Mouse (Mus musculus): ENCODE data around the gene Babam2. TPM values are rescaled to one million over a fixed set of nuclear protein-coding genes. Genes with fewer than 3 reads are reported as not detected.

Babam2 gene
- polyA plus RNA-seq, 1 experiment: 52.8 TPM

DNA sequence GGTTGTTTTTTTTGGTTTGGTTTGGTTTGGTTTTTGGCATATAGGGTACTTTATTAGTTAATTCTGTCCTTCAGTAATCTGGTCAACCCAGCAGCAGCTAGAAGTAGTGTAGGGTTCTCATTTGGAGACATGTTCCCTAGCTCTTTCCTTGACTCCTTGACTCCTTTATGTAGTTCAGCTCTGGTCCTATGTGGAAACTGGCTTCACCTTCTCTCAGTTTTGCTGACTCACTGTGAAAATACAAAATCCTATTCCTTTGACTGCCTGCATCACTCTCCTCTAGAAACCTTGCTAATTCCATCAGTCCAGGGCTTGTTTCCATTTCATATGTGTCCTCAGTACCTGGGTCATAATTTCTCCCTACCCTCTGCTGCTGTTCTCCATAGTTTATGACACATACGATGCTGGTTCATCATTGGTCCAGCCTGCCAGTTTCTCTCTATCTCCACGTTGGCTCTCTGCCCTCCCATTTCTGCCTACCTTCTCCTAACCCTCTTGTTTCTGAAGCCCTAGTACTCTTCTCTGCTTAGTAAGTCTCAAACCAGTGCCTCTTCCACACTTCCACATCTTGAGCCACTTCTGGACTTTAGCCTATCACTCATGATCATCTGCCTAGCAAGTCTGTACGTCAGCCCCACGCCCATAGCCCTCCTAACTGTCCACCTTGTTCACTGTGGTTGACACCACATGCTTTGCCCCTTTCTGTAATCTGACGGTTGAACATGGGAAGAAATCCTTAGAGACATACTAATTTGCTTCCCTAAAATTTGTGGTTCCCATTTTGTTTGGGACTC, 163.5 kb downstream of the Babam2 start:
- H3K27ac ChIP-seq (ENCODE audit: insufficient read depth, low read length): no peak overlapping the region
- TF ChIP-seq POLR2A (IDR thresholded peaks at IDR 0.05; ENCODE audit: extremely low read depth, insufficient read depth, low read length) (no peak), CTCF (IDR thresholded peaks at IDR 0.05; ENCODE audit: extremely low read depth, insufficient read depth, low read length) (no peak)

DNA sequence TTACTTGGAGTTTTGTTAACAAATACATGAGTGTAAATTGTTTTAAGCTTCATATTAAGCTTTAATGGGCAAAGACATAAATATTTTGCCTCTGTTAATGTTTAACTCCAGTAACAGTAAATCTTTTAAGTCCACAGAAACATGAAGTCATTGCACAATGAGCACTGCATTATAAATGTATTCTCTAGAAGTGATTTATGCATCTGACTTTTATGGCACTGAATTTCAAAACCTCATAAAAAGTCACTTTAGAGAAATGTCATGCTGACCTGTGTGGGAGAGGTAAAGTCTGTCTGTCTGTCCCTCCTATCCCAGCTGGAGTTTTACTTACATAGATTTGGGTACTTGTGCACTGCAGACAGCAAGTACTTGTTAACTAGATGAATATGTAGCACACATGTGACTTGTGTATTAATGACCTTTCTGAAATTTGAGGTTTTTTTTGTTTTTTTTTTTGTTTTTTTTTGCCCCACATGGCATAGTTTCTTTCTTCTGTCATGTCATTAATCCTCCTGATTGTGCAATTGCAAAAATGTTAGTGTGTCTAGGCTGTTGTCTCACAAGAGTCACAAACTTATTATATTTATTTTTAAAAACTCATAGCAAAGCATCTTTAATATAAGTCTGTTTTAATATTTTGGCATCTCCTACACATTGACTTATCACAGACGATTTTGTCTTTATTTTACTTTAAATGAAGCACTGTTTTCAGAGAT, 165.4 kb downstream of the Babam2 start:
- TF ChIP-seq POLR2A (IDR thresholded peaks at IDR 0.05; ENCODE audit: extremely low read depth, insufficient read depth, low read length) (no peak), CTCF (IDR thresholded peaks at IDR 0.05; ENCODE audit: extremely low read depth, insufficient read depth, low read length) (no peak)
- H3K27ac ChIP-seq (ENCODE audit: insufficient read depth, low read length): no peak overlapping the region
- no peak overlapping the region for H3K4me3 ChIP-seq (ENCODE audit: insufficient read depth, low read length)
- no peaks in the 10 kb centered on the region for H3K4me1 ChIP-seq (ENCODE audit: control insufficient read depth, insufficient read depth, low read length)

More for the DNA sequence above, 163.5 kb downstream of the Babam2 start:
- Histone ChIP-seq H3K4me3 (ENCODE audit: insufficient read depth, low read length) (no peak overlapping the region), H3K4me1 (ENCODE audit: control insufficient read depth, insufficient read depth, low read length) (no peaks in the 10 kb centered on the region)

DNA sequence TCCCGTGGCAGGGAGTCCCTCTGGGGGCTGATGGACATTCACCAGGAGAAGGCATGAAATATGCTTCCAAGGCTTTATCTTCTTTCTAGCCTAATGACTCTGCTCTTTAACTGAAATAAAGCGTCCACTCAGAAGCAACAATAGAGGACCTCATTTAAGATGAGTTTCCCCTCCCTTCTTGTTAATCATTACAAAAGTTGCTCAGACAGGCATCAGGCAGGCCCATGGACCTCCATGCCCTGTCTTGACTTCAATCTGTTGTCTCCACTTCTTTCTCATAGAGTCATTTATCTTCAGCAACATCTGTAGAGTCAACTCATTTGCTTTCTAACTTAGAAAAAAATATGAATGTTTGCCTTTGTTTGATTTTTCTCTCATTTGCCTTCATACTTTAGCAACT, 166.6 kb downstream of the Babam2 start:
- Histone ChIP-seq H3K27ac (ENCODE audit: insufficient read depth, low read length) (no peak overlapping the region), H3K4me1 (ENCODE audit: control insufficient read depth, insufficient read depth, low read length) (no peaks in the 10 kb centered on the region), H3K4me3 (ENCODE audit: insufficient read depth, low read length) (no peak overlapping the region)
- TF ChIP-seq POLR2A (IDR thresholded peaks at IDR 0.05; ENCODE audit: extremely low read depth, insufficient read depth, low read length): no peak
- no peak for TF ChIP-seq CTCF (IDR thresholded peaks at IDR 0.05; ENCODE audit: extremely low read depth, insufficient read depth, low read length)

DNA sequence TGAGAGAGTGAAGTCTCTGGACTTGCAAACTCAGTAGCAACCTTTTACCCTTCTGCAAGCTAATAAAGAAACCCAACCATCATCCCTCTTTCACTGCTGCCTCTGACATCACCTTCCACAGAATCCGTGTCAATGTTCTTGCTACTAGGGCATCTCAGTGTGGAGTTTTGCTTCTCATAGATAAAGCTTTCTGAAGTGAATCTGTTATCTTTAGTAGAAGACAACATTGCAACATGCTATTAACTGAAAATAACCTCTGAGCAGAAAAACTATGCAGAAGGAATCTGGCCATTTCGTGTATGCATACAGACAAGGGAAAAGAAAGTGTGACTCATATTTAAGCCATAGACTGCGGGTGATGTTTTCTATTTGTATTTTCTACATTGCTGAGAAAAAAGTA, 168.6 kb downstream of the Babam2 start:
- Histone ChIP-seq H3K4me1 (ENCODE audit: control insufficient read depth, insufficient read depth, low read length) (no peaks in the 10 kb centered on the region), H3K27ac (ENCODE audit: insufficient read depth, low read length) (no peak overlapping the region), H3K4me3 (ENCODE audit: insufficient read depth, low read length) (no peak overlapping the region)
- TF ChIP-seq POLR2A (IDR thresholded peaks at IDR 0.05; ENCODE audit: extremely low read depth, insufficient read depth, low read length) (no peak), CTCF (IDR thresholded peaks at IDR 0.05; ENCODE audit: extremely low read depth, insufficient read depth, low read length) (no peak)

DNA sequence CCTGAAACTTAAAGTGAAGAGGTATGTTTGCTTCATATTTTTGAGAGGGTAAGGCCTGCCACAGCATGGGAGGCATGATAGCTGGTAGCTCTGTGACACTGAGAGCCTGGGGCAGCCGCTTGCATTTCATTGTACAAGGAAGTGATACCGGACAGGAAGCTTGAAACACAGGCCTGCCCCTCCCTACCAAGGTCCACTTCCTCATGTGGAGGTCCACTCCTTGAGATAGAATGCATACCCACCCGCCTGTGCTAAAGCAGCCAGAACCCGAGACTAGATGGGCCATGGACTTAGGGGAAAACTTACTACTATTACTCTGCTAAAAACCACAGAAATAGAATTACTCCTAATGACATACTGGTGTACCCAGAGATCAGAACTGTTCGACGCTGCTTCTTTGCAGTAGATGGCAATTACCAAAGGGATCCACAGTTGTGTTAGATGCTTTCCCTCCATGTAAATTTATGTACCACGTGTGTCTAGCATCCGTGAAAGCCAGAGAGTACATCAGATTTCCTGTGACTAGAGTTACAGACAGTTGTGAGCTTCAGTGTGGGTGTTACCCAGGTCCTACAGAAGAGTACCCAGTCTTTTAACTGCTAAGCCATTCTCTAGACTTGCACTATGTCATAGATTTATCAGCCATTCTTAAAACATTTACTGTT, 173.5 kb downstream of the Babam2 start:
- no peak for TF ChIP-seq POLR2A (IDR thresholded peaks at IDR 0.05; ENCODE audit: extremely low read depth, insufficient read depth, low read length)
- TF ChIP-seq CTCF (IDR thresholded peaks at IDR 0.05; ENCODE audit: extremely low read depth, insufficient read depth, low read length): no peak
- no peak overlapping the region for H3K27ac ChIP-seq (ENCODE audit: insufficient read depth, low read length)
- H3K4me1 ChIP-seq (ENCODE audit: control insufficient read depth, insufficient read depth, low read length): no peaks in the 10 kb centered on the region
- no peak overlapping the region for H3K4me3 ChIP-seq (ENCODE audit: insufficient read depth, low read length)

DNA sequence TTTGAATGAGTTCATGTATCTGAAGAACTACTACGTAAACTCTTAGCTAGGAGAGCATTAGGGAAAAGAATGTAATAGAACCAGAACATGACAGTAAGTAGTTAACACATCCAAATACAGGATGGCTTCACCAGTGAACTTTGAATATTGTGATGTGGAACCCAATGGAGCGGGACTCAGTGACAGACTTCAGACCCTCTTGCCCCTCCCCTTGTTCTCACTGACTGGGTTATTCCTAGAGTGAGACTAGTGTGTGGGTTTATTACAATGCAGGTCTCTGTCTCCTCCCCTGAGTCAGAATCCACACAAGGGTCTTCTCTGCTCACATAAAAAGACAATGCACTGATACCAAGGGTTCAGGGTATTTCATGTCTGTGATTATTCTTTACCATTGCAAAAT, 175.8 kb downstream of the Babam2 start:
- no peak overlapping the region for H3K4me3 ChIP-seq (ENCODE audit: insufficient read depth, low read length)
- no peak overlapping the region for H3K27ac ChIP-seq (ENCODE audit: insufficient read depth, low read length)
- TF ChIP-seq POLR2A (IDR thresholded peaks at IDR 0.05; ENCODE audit: extremely low read depth, insufficient read depth, low read length) (no peak), CTCF (IDR thresholded peaks at IDR 0.05; ENCODE audit: extremely low read depth, insufficient read depth, low read length) (no peak)
- no peaks in the 10 kb centered on the region for H3K4me1 ChIP-seq (ENCODE audit: control insufficient read depth, insufficient read depth, low read length)

DNA sequence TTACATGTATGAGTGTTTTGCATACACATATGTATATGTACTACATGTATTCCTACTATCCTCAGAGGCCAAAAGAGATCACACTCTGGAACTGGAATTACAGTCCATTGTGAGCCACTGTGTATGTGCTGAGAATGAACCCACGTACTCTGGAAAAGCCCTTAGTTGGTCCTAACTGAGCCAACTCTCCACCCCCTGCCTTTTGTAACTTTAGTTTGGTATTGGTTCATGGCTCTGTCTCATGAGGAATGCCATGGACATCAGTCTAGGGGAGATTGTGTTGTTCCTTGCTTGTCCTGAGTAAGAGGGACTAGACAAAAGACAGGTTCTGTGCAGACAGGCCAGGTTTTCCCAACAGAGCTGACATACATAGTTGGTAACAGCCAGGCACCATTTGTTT, 177.1 kb downstream of the Babam2 start:
- H3K4me3 ChIP-seq (ENCODE audit: insufficient read depth, low read length): no peak overlapping the region
- no peak for TF ChIP-seq CTCF (IDR thresholded peaks at IDR 0.05; ENCODE audit: extremely low read depth, insufficient read depth, low read length)
- TF ChIP-seq POLR2A (IDR thresholded peaks at IDR 0.05; ENCODE audit: extremely low read depth, insufficient read depth, low read length): no peak
- H3K4me1 ChIP-seq (ENCODE audit: control insufficient read depth, insufficient read depth, low read length): no peaks in the 10 kb centered on the region
- no peak overlapping the region for H3K27ac ChIP-seq (ENCODE audit: insufficient read depth, low read length)

DNA sequence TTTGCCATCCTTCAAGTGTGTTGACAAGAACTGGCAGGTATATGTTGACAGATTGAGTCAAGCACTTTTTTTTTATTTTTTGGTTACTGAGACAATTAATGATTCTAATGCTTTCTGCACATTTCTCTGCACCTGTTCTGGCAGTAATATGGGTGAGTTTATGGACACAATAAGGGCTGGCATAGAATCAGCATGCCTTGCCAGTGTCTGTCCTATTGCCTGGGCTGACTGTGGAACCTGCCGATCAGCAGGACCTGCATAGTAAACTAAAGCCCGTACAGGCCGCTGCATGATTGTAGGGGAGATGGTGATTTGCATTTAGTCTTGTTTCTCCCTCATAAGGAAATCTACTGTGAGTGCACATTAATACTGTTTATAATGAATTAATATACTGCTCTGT, 178.0 kb downstream of the Babam2 start:
- no peak for TF ChIP-seq CTCF (IDR thresholded peaks at IDR 0.05; ENCODE audit: extremely low read depth, insufficient read depth, low read length)
- no peak for TF ChIP-seq POLR2A (IDR thresholded peaks at IDR 0.05; ENCODE audit: extremely low read depth, insufficient read depth, low read length)

DNA sequence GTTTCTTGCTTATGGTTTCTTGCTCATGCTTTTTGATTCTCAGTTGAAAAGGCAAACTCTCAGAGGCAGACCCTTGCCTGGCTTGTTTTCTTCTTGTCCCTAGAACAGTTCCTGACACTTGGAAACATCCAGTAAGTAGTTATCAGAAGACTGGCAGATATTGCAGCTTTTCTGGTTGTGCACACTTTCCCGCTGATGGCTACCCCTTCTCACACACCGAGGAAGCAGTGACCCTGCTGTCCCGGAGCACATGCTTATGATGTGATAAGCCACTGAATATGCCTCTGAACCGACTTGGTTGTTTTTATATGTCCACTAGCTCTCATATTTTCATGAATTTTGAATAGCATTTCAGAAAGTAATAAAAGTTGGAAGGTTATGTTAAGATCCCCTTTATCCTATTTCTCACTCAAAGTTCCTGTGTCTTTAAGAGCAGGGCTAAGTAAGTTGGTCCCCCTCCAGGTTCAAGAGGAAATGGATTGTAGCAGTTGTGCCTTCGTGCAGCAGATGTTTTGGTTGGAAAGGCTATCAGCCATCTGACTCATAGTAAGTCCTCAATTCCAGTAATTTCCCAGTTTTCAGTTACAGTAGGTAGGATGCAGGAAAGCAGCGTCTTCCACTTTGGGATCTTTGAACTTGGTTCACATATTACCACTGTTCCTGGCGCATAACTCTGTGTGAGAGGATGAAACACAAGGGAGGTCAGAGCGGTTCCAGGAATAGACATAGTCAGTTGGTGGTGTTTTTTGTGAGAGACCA, 178.9 kb downstream of the Babam2 start:
- TF ChIP-seq POLR2A (IDR thresholded peaks at IDR 0.05; ENCODE audit: extremely low read depth, insufficient read depth, low read length) (no peak), CTCF (IDR thresholded peaks at IDR 0.05; ENCODE audit: extremely low read depth, insufficient read depth, low read length) (no peak)
- Histone ChIP-seq H3K27ac (ENCODE audit: insufficient read depth, low read length) (no peak overlapping the region), H3K4me3 (ENCODE audit: insufficient read depth, low read length) (no peak overlapping the region), H3K4me1 (ENCODE audit: control insufficient read depth, insufficient read depth, low read length) (no peaks in the 10 kb centered on the region)

More for the DNA sequence above, 178.0 kb downstream of the Babam2 start:
- Histone ChIP-seq H3K4me1 (ENCODE audit: control insufficient read depth, insufficient read depth, low read length) (no peaks in the 10 kb centered on the region), H3K4me3 (ENCODE audit: insufficient read depth, low read length) (no peak overlapping the region), H3K27ac (ENCODE audit: insufficient read depth, low read length) (no peak overlapping the region)
